Mouse (Mus musculus): ENCODE results near the gene Tmem185b. TPM values are rescaled to one million over a fixed set of nuclear protein-coding genes. Genes with fewer than 3 reads are reported as not detected.

The Tmem185b gene
- total RNA-seq, 2 experiments from 2014 or later: 13.3 to 13.5 TPM

DNA sequence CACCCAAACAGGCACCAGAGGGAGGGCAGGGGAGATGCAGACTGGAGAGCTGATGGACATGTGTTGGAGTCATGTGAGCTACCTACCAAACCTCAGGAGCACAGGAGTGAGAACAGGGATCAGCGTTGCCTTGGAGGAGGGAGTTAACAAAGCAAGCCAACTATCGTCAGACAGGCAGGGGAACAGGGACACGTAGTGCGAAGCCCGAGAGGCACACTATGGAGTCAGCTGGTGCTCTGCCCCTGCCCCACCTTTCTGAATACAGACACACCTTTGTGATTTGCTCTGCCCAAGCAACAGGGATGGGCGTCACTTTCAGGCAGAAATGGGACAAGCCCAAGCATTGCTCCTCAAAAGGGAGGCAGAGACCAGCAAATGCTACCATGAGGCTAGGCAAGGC, 11.7 kb downstream of the Tmem185b start:
- DNase-seq (ENCODE audit: low spot score in 2 of 2): no peak

DNA sequence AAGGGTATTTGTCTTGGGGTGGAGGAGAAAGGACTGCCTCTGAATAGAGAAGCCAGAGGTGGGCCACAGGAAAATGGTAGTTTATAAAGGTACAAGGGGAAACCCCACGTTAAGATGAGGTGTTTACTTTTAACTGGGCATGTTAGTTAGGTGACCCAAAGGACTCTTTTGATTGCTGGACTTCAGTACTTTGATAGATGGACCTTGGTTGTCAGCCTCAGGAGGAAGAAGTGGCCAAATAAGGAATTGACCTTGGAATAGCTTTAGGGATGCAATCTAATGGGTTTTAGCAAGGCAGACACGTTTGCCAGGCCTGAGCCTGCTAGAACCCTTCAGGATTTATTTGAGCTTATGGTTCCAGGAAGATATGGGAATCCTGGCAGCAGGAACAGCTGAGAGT, 13.3 kb downstream of the Tmem185b start:
- no peak for DNase-seq (ENCODE audit: low spot score in 2 of 2)

DNA sequence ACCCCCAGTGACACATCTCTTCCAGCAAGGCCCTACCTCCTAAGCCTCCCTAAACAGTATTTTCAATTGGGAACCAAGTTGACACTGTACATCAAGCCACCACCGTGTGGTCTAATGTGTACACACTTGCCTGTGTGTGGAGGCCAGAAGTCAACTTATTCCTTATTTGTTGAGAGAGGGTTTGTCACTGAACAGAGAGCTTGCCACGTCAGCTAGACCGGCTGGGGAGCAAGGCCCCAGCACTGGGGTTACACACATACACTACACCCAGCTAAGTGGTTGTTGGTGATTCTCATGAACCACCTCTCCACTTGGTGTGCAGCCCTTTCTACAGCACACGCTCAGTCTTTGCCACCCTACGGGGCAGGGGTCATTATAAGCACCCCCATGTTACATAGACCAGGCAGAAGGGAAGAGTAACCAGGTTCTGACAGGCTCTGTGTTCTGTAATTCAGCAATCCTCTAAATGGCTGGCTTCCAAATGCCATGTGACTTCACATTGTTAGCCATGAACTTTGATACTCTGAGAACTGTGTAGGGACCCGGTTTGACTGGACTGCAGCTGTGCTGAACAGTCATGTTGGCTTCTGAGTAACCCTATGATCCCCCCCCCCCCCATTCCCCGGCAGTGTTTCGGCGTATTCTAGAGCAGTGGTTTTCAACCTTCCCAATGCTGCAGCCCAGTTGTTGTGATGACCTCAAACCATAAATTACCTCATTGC, 15.0 kb downstream of the Tmem185b start:
- DNase-seq (ENCODE audit: low spot score in 2 of 2): no peak

DNA sequence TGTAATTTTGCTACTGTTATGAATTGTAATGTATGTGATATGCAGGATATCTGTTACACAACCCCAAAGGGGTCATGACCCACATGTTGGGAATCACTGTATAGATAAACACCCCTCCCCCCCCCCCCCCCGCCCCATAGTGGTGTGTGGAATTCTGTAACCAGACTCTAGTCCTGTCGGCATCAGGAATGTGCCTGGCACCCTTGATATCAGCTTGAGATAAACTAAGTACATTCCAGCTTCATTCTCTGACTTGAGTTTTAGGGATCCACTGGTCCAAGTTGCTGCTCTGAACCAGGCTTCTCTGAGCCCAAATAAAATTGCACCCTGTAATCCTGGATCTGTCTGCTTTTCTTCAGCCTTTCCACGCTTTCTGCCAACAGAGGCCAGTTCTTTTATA, 15.6 kb downstream of the Tmem185b start:
- no peak for DNase-seq (ENCODE audit: low spot score in 2 of 2)

DNA sequence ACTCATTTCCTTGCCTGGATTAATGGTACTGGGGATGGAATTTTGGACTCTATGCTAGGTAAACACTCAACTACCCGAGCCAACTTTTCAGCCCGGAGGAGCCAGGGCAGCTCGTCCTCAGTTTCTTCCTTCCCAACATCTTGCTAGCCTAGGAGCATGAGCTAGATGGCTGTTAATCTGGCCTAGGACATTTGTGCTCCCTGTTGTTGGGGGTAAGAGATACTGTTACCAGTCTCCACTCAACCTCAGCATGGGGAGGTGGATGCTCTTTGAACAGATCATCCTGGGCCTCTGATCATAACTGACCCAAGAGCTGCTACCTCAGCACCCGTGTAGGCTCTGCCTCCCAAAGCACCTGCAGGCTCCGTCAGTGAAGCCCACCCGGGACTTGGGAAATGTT, 17.4 kb downstream of the Tmem185b start:
- DNase-seq (ENCODE audit: low spot score in 2 of 2): no peak

DNA sequence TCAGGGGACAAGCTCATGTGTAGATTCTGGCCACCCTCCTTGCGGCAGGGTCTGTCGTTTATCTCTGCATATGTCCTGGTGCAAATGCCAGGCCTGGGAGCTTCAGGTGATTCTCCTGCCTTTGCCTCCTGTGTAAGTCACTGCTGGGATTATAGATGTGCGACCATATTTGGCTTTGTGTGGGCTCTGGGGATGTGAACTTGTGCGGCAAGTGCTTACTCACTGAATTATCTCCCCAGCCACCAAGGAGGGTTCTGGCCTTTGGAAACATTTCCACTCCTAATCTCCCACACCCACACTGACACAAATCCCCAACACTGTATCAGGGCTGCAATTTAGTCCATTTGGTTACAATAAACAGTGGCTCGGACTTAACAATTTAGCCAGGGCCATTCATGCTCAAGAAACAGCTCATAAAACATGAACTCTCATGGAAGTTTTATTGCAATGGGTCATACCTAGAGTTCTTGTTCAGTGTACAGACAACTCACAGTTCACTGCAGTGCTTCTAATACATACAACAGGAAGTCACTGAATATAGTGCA, 18.7 kb downstream of the Tmem185b start:
- DNase-seq (ENCODE audit: low spot score in 2 of 2): no peak

DNA sequence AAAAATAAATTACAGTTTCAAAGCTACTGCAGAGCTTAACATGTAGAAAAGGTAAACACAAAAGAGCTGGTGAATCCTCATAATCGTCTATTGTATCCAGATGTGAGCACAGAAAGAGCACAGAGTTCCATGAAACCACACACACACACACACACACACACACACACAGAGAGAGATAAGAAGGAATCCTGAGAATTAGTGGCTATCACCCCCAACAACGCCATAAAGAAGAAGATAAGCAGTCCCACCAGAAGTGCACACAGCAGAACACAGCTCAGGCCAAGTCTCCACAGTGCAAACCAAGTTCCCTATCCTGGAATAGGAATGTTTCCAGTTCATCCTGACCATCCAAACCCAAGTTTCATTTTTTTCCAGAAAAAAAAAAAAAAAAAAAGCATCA, 19.2 kb downstream of the Tmem185b start:
- DNase-seq (ENCODE audit: low spot score in 2 of 2): no peak

DNA sequence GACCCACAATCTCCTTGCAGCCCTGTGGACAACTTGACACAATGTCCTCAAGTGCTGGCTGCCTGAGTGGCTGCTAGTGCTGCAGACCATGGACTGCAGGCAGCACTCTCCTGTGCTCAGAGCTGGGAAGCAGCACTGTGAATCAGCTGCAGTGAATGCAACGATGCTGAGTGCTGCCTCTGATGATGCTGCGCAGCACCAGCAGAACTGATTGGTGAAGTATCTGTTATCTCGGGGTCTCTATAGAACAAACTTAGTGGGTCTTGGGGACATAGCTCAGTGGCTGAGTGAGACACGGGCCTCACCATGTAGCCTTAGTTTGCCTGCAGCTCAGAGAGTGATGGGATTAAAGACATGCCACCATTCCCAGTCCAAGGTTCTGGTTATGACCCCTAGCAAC, 19.7 kb downstream of the Tmem185b start:
- no peak for DNase-seq (ENCODE audit: low spot score in 2 of 2)

DNA sequence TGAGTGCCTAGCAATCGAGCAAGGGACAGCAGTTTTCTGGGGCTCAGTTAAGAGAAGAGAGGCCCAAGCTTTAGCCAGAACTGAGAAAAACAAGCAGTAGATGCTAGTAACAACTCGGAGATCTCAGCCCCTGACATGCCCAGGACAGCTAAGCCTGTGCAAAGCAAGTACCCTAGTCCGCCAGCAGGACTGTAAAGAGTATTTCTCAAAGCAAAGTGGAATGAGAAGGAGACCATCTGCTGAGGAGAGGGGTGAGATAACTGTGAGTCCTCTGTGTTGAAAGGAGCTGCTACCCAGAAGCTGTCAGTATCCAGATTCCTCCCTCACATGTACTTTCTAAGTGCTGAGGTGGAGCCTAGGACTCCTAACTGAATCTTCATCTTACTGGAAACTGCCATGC, 20.5 kb downstream of the Tmem185b start:
- no peak for DNase-seq (ENCODE audit: low spot score in 2 of 2)

DNA sequence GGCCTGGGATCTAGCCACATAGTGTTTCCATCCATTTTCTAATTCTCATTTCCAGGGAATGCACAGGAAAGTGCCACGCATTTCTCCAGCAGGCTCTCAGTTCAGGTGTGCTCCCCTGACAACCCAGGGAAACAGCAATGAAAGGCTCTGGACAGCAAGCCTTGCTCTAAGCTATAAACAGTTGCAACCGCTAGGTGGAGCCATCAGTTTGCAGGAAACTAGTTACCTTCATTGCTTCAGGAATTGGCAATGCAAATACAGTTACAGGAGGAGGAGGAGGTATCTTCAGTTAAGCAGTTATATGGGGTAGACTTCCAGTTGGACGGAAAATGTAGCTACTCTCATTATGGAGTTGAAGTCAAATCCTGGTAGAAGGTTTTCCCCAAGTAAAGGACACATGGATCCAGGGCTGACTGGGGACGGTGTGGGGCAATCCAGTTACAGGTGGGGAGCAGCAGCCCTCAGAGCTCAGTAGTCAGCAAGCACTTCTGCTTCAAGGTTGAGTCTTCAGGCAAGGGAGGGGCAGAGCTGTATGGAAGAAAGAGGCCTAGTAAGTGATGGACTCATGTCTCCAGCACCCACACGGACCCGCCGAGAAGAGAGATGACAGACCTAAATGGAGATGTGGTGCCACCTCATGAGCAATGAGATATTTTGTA, 22.8 kb downstream of the Tmem185b start:
- peak; percentile 77 to 87 for DNase-seq (ENCODE audit: low spot score in 2 of 2)

DNA sequence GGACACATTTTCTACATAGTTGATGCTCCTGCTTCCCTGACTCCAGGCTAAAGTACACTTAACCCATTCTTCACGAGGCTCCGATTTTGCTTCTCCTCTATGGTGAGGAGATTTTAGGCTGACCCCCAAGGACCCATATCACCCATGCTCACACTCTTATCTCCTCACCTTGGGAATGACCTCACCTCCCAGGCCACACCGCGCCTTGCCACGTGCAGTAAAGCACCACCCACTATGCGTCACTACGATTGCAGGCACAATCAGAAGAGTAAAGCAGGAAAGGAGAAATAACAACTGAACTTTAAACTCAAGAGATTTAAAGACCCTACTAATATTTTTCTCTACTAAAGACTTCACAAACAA, 23.3 kb downstream of the Tmem185b start:
- DNase-seq (ENCODE audit: low spot score in 2 of 2): no peak

DNA sequence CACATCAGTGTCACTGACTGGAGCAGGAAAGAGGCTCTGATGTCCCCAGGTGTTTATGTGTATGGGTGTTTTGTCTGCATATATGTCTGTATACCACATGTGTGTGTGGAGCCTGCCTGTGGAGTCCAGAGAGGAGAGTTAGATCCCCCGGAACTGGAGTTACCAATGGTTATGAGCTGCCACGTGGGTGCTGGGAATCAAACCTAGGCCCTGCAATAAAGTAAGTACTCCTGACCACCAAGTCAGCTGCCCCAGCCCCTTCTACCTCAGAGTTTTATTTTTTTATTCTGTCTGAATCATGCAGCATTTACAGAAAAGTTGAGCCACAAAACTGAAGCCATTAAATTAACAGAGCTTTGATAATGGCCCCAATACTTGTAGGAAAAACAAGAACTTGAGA, 24.1 kb downstream of the Tmem185b start:
- DNase-seq (ENCODE audit: low spot score in 2 of 2): no peak

DNA sequence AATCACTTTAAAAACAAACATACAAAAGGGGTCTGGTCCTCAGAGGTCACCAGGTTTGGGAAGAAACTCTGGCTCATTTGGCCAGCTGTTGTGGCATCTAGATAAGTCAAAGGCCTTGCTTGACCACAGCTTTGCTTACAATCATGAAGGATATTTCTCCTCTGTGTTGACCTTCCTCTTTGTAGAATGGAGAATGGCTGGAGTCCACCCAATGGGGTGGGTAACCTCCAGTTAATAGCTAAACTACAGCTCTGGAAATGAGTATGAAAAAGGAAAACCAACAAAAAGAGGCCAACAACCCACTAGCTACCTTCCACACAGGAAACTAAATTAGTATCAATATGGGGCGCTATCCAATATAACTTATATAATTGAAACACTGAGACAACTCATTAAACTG, 25.7 kb downstream of the Tmem185b start:
- DNase-seq (ENCODE audit: low spot score in 2 of 2): no peak

DNA sequence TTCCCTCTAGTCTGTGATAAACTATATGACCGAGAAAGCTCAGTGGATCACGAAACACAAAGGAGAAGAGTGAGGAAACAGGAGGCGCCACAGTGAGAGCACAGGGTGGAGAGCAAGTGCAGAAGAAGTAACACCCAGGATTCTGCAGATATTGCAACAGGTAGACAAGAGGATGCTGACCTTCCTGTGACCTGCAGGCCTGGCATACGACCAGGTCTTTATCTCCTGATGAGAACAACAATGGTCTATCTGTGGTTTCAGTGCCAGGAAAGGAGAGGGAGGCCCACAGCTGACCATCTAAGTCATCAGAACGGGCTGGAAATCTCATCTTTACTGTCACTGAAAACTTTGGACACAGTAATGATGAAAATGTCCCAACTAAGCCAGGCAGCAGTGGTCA, 29.7 kb downstream of the Tmem185b start:
- no peak for DNase-seq (ENCODE audit: low spot score in 2 of 2)

DNA sequence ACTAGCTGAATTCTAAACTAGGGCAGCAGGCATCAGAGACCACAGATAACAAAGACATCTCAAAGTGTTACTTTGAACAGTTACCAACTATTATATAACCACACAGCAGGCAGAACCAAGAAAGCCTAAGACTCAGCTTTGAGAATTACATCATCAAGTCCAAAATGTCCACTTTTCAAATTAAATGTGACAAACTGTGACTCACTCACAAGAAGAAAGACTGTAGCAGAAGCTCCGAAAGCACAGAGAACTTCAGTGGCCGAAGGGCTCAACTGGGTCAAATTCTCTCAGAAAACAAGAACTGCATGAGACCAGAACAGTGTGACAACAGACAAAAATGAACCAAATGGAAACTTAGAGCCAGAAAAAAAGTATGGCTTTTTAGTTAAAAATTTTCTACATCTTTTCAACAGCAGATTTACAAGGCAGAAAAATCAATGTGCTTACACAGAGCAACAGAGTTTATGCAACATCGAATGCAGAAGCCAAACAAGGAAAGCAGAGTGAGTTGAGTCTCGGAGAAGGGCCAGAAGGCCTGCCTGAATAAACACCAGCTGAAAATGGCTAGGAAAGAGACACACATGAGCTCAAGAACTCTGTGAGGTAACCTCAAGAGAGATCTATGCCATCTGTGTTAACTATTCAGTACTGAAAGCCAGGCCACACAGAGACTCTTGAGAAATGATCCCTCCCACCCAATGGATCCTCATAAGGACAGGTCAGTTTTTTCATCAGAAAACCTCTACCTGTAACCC, 31.9 kb downstream of the Tmem185b start:
- peak in 1 of 2 experiments; percentile 16 for DNase-seq (ENCODE audit: low spot score in 2 of 2)

DNA sequence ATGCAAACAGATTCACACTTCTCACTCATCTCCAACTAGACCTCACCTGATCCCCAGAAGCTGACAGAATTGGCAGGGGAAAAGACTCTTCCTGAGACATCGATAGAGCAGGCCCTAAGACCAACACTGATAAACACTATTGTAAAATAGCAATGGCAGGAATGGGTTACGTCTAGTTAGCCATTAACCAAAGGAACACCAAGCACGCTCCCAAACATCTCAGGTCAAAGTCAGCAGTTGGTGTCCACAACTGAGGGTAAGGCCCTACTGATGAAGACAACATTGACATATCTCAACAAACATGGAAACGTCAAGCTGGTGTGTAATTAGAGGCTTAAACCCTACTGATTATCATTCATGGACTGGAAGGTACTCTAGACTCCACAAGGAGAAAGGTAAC, 39.6 kb downstream of the Tmem185b start:
- no peak for DNase-seq (ENCODE audit: low spot score in 2 of 2)

DNA sequence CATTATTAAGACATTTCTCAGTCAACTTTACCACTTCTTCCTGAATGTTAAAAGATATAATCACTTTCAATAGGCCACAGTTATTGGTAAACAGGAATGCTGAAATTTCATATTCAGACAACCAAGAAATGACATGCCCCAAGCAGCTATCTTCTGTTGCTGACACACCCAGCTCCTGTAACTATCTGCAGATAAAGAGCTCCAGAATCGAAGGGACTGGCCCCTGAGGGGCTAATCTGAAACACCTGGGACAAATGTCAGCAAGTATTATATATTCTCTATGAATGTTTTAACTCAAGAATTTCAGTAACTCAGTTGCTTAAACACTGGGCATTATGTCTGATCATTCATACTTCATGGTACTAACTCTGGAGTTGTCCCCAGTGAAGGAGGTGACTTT, 44.2 kb downstream of the Tmem185b start:
- no peak for DNase-seq (ENCODE audit: low spot score in 2 of 2)

Other genes starting within 250 kb of the Tmem185b start
- 10 to 100 TPM in 1 of 2 experiments, 1 to 10 TPM in 1; 9.8 to 11.3 TPM for gene Inhbb, start 103.9 kb upstream of the Tmem185b start, total RNA-seq (2021)
- 10 to 100 TPM; 27.2 to 29.1 TPM for gene Ralb, start 21.4 kb upstream of the Tmem185b start, total RNA-seq (2021)
- gene Epb41l5, start 122.8 kb downstream of the Tmem185b start, total RNA-seq (2021): 1 to 10 TPM; 7.1 to 7.8 TPM